Comparison of ENCODE assay signal across 26 mouse cellular contexts in the genomic region with DNA sequence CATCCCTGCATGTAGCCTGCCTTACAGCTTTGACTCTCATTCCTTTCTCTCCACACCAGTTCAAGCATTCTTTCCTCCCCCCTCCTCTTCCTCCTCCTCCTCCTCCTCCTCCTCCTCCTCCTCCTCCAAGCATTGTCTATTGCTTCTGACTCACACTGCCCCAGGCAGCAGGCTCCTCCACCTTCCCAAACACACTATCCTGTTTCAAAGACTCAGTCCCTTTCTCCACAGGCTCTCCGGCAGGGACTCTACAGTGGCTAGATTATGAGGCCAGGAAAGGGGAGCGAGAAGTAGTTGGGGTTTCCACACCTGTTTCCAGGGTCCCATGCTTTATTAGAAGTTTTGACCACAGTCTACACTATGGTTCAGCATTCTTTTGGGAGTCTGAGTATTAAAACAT.
A peak's percentile ranks its signal among the peaks of the same experiment; 100 is the strongest.
DNase-seq lines count a peak whose midpoint lies in the region; ATAC-seq and TF ChIP-seq lines count a peak whose summit lies in the region.
"Had no signal": no experiment of that assay in that cellular context is flagged by ENCODE, and none has a peak within 500 bp of the region (broad histone marks: within the 10 kb centered on the region; RNA-seq: fewer than 3 reads in every experiment).

No protein-coding gene starts in this region.

- WGBS in forebrain, embryonic 10.5 days = 42% methylated on average over 2 of the region's 2 CpGs
- 69% methylated on average over 2 of the region's 2 CpGs for WGBS in forebrain, postnatal 0 days
- 48% methylated on average over 2 of the region's 2 CpGs for WGBS in kidney, embryonic 15.5 days
- WGBS in limb, embryonic 13.5 days = 36% methylated on average over 2 of the region's 2 CpGs

- peaks cover 33% of the 10 kb centered on the region for H3K4me1 ChIP-seq in forebrain, embryonic 10.5 days
- H3K4me1 ChIP-seq in forebrain, postnatal 0 days (ENCODE audit: insufficient read depth) = no peaks in the 10 kb centered on the region
- H3K4me1 ChIP-seq in kidney, embryonic 15.5 days = 0 out of 2 replicates have a peak, but pooled peaks cover 6% of the 10 kb centered on the region
- H3K4me1 ChIP-seq in limb, embryonic 13.5 days = peaks cover 38% of the 10 kb centered on the region
- H3K4me1 ChIP-seq: forebrain, embryonic 15.5 days; heart, embryonic 13.5 days; hindbrain, embryonic 13.5 days had no signal

- no peak overlapping the region for H3K4me3 ChIP-seq in forebrain, embryonic 10.5 days
- H3K4me3 ChIP-seq in forebrain, postnatal 0 days (ENCODE audit: low read depth, low read length) = no peak overlapping the region
- H3K4me3 ChIP-seq in kidney, embryonic 15.5 days (replicated peaks) = no peak overlapping the region
- H3K4me3 ChIP-seq in limb, embryonic 13.5 days = no peak overlapping the region
- H3K4me3 ChIP-seq: embryonic facial prominence, embryonic 13.5 days; forebrain, embryonic 12.5 days; forebrain, embryonic 15.5 days; heart, adult 2 months; heart, embryonic 10.5 days; heart, embryonic 13.5 days; hindbrain, embryonic 13.5 days had no signal

- H3K9ac ChIP-seq in forebrain, postnatal 0 days = no peak overlapping the region
- H3K9ac ChIP-seq in kidney, embryonic 15.5 days = no peak overlapping the region
- no peak overlapping the region for H3K9ac ChIP-seq in limb, embryonic 13.5 days
- H3K9ac ChIP-seq: embryonic facial prominence, embryonic 13.5 days; forebrain, embryonic 12.5 days; forebrain, embryonic 15.5 days; heart, embryonic 13.5 days; hindbrain, embryonic 13.5 days had no signal

- peaks cover 43% of the 10 kb centered on the region for H3K36me3 ChIP-seq in forebrain, embryonic 10.5 days (replicated peaks)
- H3K36me3 ChIP-seq in forebrain, postnatal 0 days (ENCODE audit: insufficient read depth) = no peaks in the 10 kb centered on the region
- peaks cover 16% of the 10 kb centered on the region for H3K36me3 ChIP-seq in kidney, embryonic 15.5 days
- peaks cover 22% of the 10 kb centered on the region for H3K36me3 ChIP-seq in limb, embryonic 13.5 days
- H3K36me3 ChIP-seq: forebrain, embryonic 12.5 days; forebrain, embryonic 15.5 days; hindbrain, embryonic 13.5 days had no signal

- no peaks in the 10 kb centered on the region; the same call in 1 of the 2 replicates for H3K27me3 ChIP-seq in forebrain, embryonic 10.5 days (ENCODE audit: poor library complexity, severe bottlenecking)
- H3K27me3 ChIP-seq in forebrain, postnatal 0 days (ENCODE audit: insufficient read depth, low read length) = no peaks in the 10 kb centered on the region
- H3K27me3 ChIP-seq in kidney, embryonic 15.5 days = no peaks in the 10 kb centered on the region
- H3K27me3 ChIP-seq in limb, embryonic 13.5 days = peaks cover 3% of the 10 kb centered on the region; the same call in 1 of the 2 replicates
- H3K27me3 ChIP-seq: forebrain, embryonic 12.5 days; forebrain, embryonic 15.5 days; heart, embryonic 13.5 days; hindbrain, embryonic 13.5 days had no signal

- H3K4me2 ChIP-seq in forebrain, postnatal 0 days (ENCODE audit: low read depth) = no peak overlapping the region
- H3K4me2 ChIP-seq in kidney, embryonic 15.5 days = no peak overlapping the region
- H3K4me2 ChIP-seq in limb, embryonic 13.5 days (replicated peaks) = no peak overlapping the region
- H3K4me2 ChIP-seq: embryonic facial prominence, embryonic 13.5 days; forebrain, embryonic 12.5 days; forebrain, embryonic 15.5 days; heart, embryonic 13.5 days; hindbrain, embryonic 13.5 days had no signal

- no peaks in the 10 kb centered on the region for H3K9me3 ChIP-seq in forebrain, embryonic 10.5 days
- H3K9me3 ChIP-seq in forebrain, postnatal 0 days (ENCODE audit: low read length) = no peaks in the 10 kb centered on the region
- no peaks in the 10 kb centered on the region for H3K9me3 ChIP-seq in kidney, embryonic 15.5 days (replicated peaks)
- H3K9me3 ChIP-seq in limb, embryonic 13.5 days = no peaks in the 10 kb centered on the region
- H3K9me3 ChIP-seq: embryonic facial prominence, embryonic 13.5 days; forebrain, embryonic 12.5 days; forebrain, embryonic 15.5 days; heart, embryonic 10.5 days; heart, embryonic 13.5 days; hindbrain, embryonic 13.5 days had no signal

- no peak for ATAC-seq in forebrain, postnatal 0 days
- 0 out of 2 replicates have a peak, but pooled peaks have one; percentile 25 for ATAC-seq in kidney, embryonic 15.5 days (replicated peaks; ENCODE audit: low FRiP score)
- peak; percentile 68 for ATAC-seq in limb, embryonic 13.5 days (ENCODE audit: low FRiP score, low read depth)
- no peak for ATAC-seq in erythroblast, adult 5-6 weeks (replicated peaks; ENCODE audit: low FRiP score, poor library complexity, severe bottlenecking)
- ATAC-seq: CD4-positive, CD25-positive, alpha-beta regulatory T cell, adult 4 months; forebrain, embryonic 15.5 days; hindbrain, embryonic 16.5 days had no signal

- no peak for DNase-seq in forebrain, embryonic 10.5 days (ENCODE audit: extremely low spot score, low spot score)
- DNase-seq in forebrain, postnatal 0 days = no peak
- no peak for DNase-seq in kidney, adult 8-10 months
- DNase-seq in 3T3-L1 (ENCODE audit: low read depth, low spot score) = peak; percentile 17
- DNase-seq: adrenal gland, adult 2 months; adrenal gland, postnatal 14 days; cerebellum, adult 11 months; cerebellum, adult 2 months; cerebellum, adult 9-11 months; cerebellum, postnatal 25 days; gastrocnemius, postnatal 10 days; gastrocnemius, postnatal 36 days; heart, adult 2 months; heart, postnatal 14 days; heart, postnatal 4 days had no signal

- no peak for TF ChIP-seq CTCF in forebrain, postnatal 0 days (IDR thresholded peaks at IDR 0.05; ENCODE audit: low read depth)

- peak overlapping the region; percentile 58; the same call in 1 of the 2 replicates for H3K27ac ChIP-seq in forebrain, embryonic 10.5 days
- no peak overlapping the region for H3K27ac ChIP-seq in forebrain, postnatal 0 days (ENCODE audit: low read depth, low read length)
- no peak overlapping the region for H3K27ac ChIP-seq in kidney, embryonic 15.5 days
- H3K27ac ChIP-seq in limb, embryonic 13.5 days = no peak overlapping the region
- H3K27ac ChIP-seq: embryonic facial prominence, embryonic 13.5 days; forebrain, embryonic 12.5 days; forebrain, embryonic 15.5 days; heart, adult 2 months; heart, embryonic 10.5 days; heart, embryonic 13.5 days; hindbrain, embryonic 13.5 days had no signal

Comparison
In these comparisons a context has a peak if more than half of its experiments do, and no peak if none do; other contexts are left out.
1. ATAC-seq: peak in kidney, embryonic 15.5 days (single experiment) and limb, embryonic 13.5 days (single experiment); none in forebrain, postnatal 0 days (single experiment) and erythroblast, adult 5-6 weeks (single experiment).